Mouse (Mus musculus): ENCODE data around the gene Ube2ql1. TPM values are rescaled to one million over a fixed set of nuclear protein-coding genes. Genes with fewer than 3 reads are reported as not detected.

Gene Ube2ql1
- polyA plus RNA-seq (2015; fragmentation: Nextera tagmentation; extraction: Ambion mirVana) = 0.10 and 0.16 TPM in 2 replicates

DNA sequence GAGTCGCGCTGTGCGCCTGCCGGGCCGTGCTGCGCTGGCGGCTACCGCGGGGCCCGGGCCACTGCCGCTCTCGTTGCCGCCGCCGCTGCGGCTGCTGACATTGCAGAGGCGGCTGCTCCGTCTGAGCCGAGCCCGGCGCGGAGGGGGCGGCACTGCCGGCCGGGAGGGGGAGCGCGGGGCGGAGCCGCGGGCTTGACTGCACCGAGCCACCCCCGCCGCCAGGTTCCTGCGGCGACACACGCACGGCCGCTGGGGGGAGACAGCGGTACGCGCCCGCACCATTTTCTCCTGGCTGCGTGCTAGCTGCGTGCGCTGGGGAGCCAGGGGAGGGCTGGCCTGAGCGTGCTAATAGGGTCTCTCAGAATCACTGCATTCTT lies at the start of gene Ube2ql1:
TSS of gene Ube2ql1 (minus strand) at position 131 of the 377 bp plus-strand sequence.
- H3K27ac ChIP-seq (ENCODE audit: low read depth, low read length) = no peak within 1 kb of the TSS
- peak; percentile 94 for TF ChIP-seq CTCF (IDR thresholded peaks at IDR 0.05; ENCODE audit: low read depth)
- H3K4me2 ChIP-seq (replicated peaks; ENCODE audit: low read depth) = peak within 1 kb of the TSS; percentile 99
- no peak within 1 kb of the TSS for H3K9ac ChIP-seq (ENCODE audit: low read depth, low read length)
- H3K4me1 ChIP-seq (replicated peaks; ENCODE audit: control insufficient read depth, insufficient read depth, low read length) = no peaks in the 10 kb centered on the region
- peak within 1 kb of the TSS; percentile 59 for H3K4me3 ChIP-seq (ENCODE audit: low read depth, low read length)
- peak; percentile 86 for ATAC-seq
- WGBS = 1% methylated on average over 37 of the region's 46 CpGs
- no peaks in the 10 kb centered on the region for H3K36me3 ChIP-seq (ENCODE audit: control insufficient read depth, insufficient read depth)
- H3K9me3 ChIP-seq (ENCODE audit: control insufficient read depth) = no peaks in the 10 kb centered on the region
- H3K27me3 ChIP-seq (replicated peaks; ENCODE audit: control insufficient read depth, insufficient read depth, low read length) = peaks cover 60% of the 10 kb centered on the region

DNA sequence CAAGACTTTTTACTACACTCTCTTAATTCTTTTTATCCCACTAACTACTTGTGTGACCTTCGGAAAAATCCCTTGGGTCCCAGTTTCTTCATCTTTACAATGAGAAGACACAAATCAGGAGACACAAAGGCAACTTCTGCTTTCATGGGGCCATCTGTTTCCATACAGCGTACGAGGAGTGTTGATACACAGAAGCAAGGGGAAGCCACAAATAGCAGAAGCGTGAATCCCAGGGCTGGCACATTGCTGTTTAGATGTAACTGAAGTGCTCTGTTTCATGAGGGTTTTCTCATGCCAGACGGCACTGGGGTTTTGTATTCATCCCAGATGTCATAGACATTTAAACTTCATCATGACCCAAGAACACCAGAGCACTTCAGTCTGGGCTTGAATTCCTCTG lies 49.0 kb upstream of the Ube2ql1 start:
- Histone ChIP-seq H3K27me3 (replicated peaks; ENCODE audit: control insufficient read depth, insufficient read depth, low read length) (no peaks in the 10 kb centered on the region), H3K4me2 (replicated peaks; ENCODE audit: low read depth) (no peak overlapping the region), H3K4me1 (replicated peaks; ENCODE audit: control insufficient read depth, insufficient read depth, low read length) (no peaks in the 10 kb centered on the region), H3K4me3 (ENCODE audit: low read depth, low read length) (no peak overlapping the region), H3K27ac (ENCODE audit: low read depth, low read length) (no peak overlapping the region), H3K36me3 (ENCODE audit: control insufficient read depth, insufficient read depth) (no peaks in the 10 kb centered on the region), H3K9ac (ENCODE audit: low read depth, low read length) (no peak overlapping the region), H3K9me3 (ENCODE audit: control insufficient read depth) (no peaks in the 10 kb centered on the region)
- TF ChIP-seq CTCF (IDR thresholded peaks at IDR 0.05; ENCODE audit: low read depth) = no peak
- ATAC-seq = no peak
- 71% methylated on average over 5 of the region's 5 CpGs for WGBS

DNA sequence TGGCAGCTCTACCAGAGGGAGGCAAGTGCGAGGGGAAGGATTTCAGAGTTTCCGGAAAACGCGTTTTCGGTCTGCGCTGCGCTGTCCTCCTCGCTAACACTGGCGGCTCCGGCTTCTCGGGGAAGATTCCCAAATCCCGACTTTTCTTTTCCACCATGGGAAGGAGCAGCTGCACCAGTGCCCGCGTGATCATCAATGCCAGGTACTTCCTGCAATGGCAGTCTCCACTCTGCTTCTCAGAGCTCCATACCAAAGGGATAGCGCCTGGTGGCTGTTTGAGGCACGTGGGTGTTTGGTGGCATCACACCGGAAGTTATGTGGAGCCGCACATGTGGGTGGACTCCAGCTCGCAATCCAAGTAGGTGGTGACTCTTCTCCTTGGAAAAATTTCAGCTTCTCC lies 38.5 kb upstream of the Ube2ql1 start:
- no peaks in the 10 kb centered on the region for H3K4me1 ChIP-seq (replicated peaks; ENCODE audit: control insufficient read depth, insufficient read depth, low read length)
- TF ChIP-seq CTCF (IDR thresholded peaks at IDR 0.05; ENCODE audit: low read depth) = no peak
- no peak overlapping the region for H3K27ac ChIP-seq (ENCODE audit: low read depth, low read length)
- no peaks in the 10 kb centered on the region for H3K9me3 ChIP-seq (ENCODE audit: control insufficient read depth)
- H3K27me3 ChIP-seq (replicated peaks; ENCODE audit: control insufficient read depth, insufficient read depth, low read length) = no peaks in the 10 kb centered on the region
- H3K36me3 ChIP-seq (ENCODE audit: control insufficient read depth, insufficient read depth) = no peaks in the 10 kb centered on the region
- no peak for ATAC-seq
- no peak overlapping the region for H3K9ac ChIP-seq (ENCODE audit: low read depth, low read length)
- 86% methylated on average over 19 of the region's 19 CpGs for WGBS
- H3K4me3 ChIP-seq (ENCODE audit: low read depth, low read length) = no peak overlapping the region
- no peak overlapping the region for H3K4me2 ChIP-seq (replicated peaks; ENCODE audit: low read depth)

DNA sequence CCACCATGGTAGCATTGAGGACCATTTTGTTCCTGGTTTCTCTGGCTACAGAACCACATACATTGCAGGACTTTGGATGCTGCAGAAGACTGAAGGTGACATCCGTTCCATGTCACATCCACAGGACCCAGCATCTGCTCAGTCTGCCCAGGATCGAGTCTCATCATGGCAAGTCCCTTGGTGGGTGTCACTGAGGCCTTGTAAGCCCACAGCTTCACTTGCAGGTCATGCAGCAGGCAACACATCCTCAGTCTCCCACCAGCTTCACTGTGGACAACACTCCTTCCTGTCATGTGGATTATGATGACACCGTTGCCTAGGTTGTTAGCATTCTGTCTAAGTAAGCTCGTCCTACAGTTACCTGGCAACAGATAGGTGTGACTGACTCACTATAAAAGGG lies 32.7 kb upstream of the Ube2ql1 start:
- Histone ChIP-seq H3K4me2 (replicated peaks; ENCODE audit: low read depth) (no peak overlapping the region), H3K27me3 (replicated peaks; ENCODE audit: control insufficient read depth, insufficient read depth, low read length) (no peaks in the 10 kb centered on the region), H3K36me3 (ENCODE audit: control insufficient read depth, insufficient read depth) (no peaks in the 10 kb centered on the region), H3K9ac (ENCODE audit: low read depth, low read length) (no peak overlapping the region), H3K4me3 (ENCODE audit: low read depth, low read length) (no peak overlapping the region), H3K9me3 (ENCODE audit: control insufficient read depth) (no peaks in the 10 kb centered on the region), H3K4me1 (replicated peaks; ENCODE audit: control insufficient read depth, insufficient read depth, low read length) (no peaks in the 10 kb centered on the region), H3K27ac (ENCODE audit: low read depth, low read length) (no peak overlapping the region)
- TF ChIP-seq CTCF (IDR thresholded peaks at IDR 0.05; ENCODE audit: low read depth) = no peak
- 71% methylated on average over 4 of the region's 4 CpGs for WGBS
- ATAC-seq = no peak

DNA sequence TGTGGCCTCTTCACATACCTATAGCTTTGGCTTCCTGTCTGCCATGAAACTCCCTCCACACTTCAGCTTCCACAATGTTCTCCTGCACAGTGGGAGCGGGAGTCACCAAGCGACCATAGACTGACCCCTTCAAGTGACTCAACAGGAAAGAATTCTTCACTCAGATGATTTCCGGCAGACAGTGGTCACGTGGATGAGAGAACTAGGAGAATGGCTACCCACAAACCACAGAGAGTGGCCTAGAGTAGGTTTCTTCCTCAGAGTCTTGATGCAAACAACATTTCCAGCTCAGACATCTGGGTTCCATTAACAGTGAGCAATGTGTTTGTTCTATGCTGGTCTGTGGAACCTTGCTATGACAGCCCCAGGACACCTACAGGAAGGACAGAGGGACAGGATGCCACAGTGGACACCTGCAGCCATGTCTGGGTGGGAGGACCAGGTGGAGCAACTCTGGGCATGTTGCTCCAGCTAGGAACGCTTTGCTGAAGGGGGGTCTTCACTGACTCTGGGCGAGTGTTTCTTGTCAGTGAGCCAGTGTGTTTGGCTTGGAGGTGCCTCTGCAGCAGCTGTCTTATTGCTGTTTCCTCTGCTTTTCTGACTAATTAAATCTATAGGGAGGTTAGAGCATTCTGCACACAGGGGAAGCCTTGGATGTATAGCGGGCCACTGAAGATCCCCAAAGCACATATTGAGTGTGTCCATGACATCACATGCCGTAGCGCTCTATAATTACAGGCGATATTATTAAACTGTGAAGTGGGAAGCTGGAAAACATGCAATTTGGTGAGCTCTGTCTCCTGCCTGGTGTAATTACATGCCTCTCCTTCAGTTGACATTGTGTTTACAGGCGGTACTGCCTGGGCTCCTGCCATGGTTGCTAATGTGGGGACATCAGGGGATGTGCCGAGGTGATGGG lies 31.1 kb upstream of the Ube2ql1 start:
- H3K36me3 ChIP-seq (ENCODE audit: control insufficient read depth, insufficient read depth) = no peaks in the 10 kb centered on the region
- no peaks in the 10 kb centered on the region for H3K27me3 ChIP-seq (replicated peaks; ENCODE audit: control insufficient read depth, insufficient read depth, low read length)
- H3K9me3 ChIP-seq (ENCODE audit: control insufficient read depth) = no peaks in the 10 kb centered on the region
- H3K4me2 ChIP-seq (replicated peaks; ENCODE audit: low read depth) = no peak overlapping the region
- no peak for ATAC-seq
- H3K4me3 ChIP-seq (ENCODE audit: low read depth, low read length) = no peak overlapping the region
- no peak overlapping the region for H3K27ac ChIP-seq (ENCODE audit: low read depth, low read length)
- H3K4me1 ChIP-seq (replicated peaks; ENCODE audit: control insufficient read depth, insufficient read depth, low read length) = no peaks in the 10 kb centered on the region
- no peak overlapping the region for H3K9ac ChIP-seq (ENCODE audit: low read depth, low read length)
- TF ChIP-seq CTCF (IDR thresholded peaks at IDR 0.05; ENCODE audit: low read depth) = no peak
- WGBS = 84% methylated on average over 12 of the region's 12 CpGs

DNA sequence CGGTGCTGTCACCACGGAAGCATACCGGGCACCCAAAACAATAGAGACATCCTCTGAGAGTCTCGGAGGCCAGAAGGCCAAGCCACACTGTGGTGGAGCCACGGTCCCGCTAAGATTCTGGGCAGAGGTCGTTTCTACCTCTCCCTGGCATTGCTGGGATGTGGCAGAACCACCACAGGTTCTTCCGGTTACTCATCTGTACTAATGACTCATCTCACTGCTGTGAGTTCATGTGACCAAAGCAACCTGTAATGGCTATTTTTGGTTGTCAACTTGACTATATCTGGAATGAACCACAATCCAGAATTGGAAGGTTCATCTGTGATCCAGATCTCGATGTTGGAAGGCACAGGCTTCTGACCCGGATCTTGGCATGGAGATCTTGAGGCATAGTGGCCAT lies 28.5 kb upstream of the Ube2ql1 start:
- WGBS = 88% methylated on average over 10 of the region's 10 CpGs
- Histone ChIP-seq H3K4me3 (ENCODE audit: low read depth, low read length) (no peak overlapping the region), H3K27ac (ENCODE audit: low read depth, low read length) (no peak overlapping the region), H3K27me3 (replicated peaks; ENCODE audit: control insufficient read depth, insufficient read depth, low read length) (no peaks in the 10 kb centered on the region), H3K4me1 (replicated peaks; ENCODE audit: control insufficient read depth, insufficient read depth, low read length) (no peaks in the 10 kb centered on the region), H3K36me3 (ENCODE audit: control insufficient read depth, insufficient read depth) (no peaks in the 10 kb centered on the region), H3K4me2 (replicated peaks; ENCODE audit: low read depth) (no peak overlapping the region), H3K9me3 (ENCODE audit: control insufficient read depth) (no peaks in the 10 kb centered on the region), H3K9ac (ENCODE audit: low read depth, low read length) (no peak overlapping the region)
- TF ChIP-seq CTCF (IDR thresholded peaks at IDR 0.05; ENCODE audit: low read depth) = no peak
- ATAC-seq = no peak
